Mouse (Mus musculus): ENCODE data around the gene Tfip11.

Tfip11 gene

DNA sequence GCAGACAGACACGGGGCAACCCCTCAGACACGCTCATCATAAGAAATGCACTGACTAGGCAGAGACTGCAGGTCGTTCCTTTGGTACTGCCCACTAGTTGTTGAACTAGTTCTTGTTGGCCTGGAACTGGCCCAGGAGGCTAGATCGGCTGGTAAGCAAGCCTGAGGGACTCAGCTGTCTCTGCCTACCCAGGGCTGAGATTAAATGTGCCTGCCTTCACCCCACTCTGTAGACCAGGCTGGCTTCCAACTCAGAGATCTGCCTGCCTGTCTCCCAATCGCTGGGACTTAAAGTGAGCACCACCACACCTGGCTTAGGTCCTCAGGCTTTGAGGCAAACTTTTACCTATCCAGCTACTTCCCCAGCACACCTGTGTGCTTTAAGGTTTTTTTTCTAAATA lies 5.8 kb upstream of the Tfip11 start:
- no peak for DNase-seq (ENCODE audit: low read depth in 1 of 2, low spot score in 2 of 2)

- no peak for DNase-seq (ENCODE audit: low read depth in 1 of 2, low spot score in 2 of 2)
Observed at GRCm38 (mm10) chr5:112320936-112321335, 5.2 kb upstream of the Tfip11 start.

DNA sequence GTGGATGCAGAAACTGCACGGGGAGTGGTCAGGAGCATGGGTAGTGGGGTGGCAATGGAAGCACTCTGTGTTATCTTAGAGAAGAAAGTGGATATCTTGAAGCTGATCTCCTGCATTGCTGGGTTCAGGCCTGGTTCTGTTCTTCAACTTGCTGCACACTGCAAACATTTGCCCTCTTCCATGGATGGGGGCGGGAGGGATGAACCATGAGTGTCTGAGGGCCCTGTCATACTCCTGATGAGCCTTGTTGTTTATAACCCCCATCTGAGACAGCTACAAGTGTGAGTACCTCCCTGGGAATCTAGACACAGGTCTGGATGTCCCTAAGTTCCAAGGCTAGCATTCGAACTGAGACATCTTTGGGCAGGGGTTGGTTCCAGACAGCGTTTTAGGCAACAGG lies 4.8 kb upstream of the Tfip11 start:
- no peak for DNase-seq (ENCODE audit: low read depth in 1 of 2, low spot score in 2 of 2)

DNA sequence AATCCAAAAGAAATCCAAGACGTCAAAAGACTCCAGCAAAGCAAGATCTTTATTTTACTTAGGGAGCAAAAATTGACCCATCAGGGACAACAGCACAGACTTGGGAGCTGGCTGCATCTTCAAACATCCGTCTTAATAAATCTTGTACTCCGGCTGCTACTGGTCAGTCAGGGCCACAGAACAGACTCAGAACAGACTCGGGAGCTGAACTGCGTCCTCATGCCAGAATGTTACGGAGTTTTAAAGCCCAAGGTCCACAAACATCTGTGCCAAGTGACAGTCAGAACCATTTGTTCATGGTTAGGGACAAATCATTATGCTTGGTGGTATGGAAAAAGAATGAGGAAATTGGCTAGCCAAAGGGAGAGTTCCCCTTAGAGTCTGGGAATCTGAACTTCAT lies 2.9 kb upstream of the Tfip11 start:
- no peak for DNase-seq (ENCODE audit: low read depth in 1 of 2, low spot score in 2 of 2)

DNA sequence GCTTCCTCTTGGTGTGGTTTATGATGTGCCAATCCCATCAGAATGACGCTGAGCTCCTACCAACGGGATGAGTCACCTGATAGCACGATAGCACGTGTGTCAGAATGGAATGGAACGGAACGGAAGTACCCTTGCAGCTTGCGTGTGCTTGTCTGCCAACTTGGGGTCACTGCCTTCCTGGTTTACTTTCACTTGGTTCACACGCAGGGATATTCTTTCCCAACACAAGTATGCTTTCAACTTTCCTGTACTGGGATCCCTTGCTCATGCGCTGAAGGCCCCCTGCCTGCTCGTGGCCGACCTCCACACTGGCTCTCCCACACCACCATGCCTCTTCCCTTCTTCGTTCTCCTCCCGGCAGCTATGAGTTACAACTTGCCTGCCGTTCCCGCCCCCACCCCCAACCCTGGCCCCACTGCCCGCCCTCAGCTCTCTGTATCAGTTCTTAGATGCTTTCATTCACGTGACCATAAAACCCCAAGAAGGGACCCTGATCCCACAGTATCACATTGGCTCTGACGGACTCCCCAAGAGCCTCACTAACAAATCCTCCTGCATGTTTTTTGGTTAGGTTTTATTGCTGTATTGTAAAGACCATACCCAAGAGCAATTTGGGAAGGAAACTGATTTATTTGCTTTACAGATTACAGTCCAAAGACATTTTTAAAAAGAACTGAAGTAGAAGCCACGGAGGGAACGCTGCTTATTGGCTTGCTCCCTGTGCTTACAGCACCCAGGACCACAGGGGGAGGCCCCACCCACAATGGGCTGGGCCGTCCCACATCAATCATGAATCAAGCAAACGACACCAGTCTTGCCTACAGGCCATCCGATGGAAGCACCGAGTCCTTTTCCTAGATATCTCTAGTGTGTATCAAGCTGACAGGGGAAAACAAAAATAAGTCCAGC lies 1.3 kb upstream of the Tfip11 start:
- peak; percentile 63 to 64 for DNase-seq (ENCODE audit: low read depth in 1 of 2, low spot score in 2 of 2)

GRCm38 (mm10) chr5:112326446-112327009 lies 370 bp downstream of the Tfip11 start:
- DNase-seq (ENCODE audit: low read depth in 1 of 2, low spot score in 2 of 2): no peak

DNA sequence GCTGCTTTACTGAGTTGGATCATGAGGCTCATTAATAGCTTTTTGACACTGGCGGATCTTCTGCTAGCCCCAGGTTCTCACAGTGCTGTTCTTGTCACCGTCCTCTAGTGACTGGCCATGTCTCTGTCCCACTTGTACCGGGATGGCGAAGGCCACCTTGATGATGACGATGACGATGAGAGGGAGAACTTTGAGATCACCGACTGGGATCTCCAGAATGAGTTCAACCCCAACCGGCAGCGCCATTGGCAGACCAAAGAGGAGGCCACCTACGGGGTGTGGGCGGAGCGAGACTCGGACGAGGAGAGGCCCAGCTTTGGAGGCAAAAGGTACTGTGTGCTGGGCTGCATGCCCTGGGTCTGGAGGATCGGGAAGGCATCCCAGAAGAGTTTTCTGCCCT lies 1.7 kb downstream of the Tfip11 start:
- no peak for DNase-seq (ENCODE audit: low read depth in 1 of 2, low spot score in 2 of 2)

DNA sequence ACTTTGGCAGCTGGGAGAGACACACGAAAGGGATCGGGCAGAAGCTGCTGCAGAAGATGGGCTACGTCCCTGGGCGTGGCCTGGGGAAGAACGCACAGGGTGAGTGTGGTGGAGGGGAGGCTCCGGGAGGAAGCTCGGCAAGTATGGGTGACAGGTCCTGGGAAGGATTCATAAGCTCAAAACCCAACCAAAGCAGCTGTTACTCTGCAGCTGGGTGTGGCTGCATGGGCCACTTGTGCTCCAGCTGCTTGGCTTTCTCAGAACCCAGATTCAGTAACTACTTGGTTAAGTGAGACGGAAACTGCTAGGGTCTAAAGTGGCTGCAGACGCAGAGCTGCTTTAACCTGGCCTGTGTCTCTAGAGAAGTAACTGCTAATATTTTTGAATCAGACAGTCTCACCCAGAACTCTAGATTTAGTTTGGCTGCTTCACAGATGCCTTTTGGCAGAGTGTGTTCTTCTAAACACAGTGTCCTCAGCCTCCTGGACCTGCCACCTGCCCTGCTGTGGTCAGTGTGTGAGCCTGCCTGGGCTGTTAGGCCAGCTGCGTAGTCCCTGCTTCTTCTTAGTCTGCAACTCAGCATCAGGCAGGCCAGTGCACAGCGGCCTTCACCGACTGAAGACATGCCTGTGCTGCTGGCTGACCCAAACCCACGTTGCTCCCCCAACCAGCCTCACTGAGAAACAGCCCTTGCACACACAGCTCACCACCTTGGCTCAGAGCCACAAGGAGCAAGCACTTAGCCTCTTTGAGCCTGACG lies 3.8 kb downstream of the Tfip11 start:
- no peak for DNase-seq (ENCODE audit: low read depth in 1 of 2, low spot score in 2 of 2)

DNA sequence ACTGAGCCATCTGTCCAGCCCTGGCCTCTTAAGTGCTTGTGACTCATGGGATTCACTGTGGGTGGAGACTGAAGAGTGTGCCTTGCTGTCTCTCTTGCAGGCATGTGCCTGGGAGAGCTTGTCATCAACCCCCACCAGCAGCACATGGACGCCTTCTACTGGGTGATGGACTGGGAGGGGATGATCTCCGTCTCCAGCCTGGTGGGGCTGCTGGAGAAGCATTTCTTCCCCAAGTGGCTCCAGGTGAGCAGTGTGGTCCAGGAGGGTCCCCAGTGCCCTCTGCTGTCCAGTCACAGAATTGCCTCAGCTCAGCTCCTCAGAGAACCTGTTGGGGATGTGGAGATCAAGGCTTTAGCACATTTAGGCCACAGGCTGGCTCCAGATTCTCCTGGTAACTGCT lies 9.3 kb downstream of the Tfip11 start:
- no peak for DNase-seq (ENCODE audit: low read depth in 1 of 2, low spot score in 2 of 2)

- DNase-seq (ENCODE audit: low read depth in 1 of 2, low spot score in 2 of 2): no peak
Observed at GRCm38 (mm10) chr5:112337004-112337403, 10.8 kb downstream of the Tfip11 start.

DNA sequence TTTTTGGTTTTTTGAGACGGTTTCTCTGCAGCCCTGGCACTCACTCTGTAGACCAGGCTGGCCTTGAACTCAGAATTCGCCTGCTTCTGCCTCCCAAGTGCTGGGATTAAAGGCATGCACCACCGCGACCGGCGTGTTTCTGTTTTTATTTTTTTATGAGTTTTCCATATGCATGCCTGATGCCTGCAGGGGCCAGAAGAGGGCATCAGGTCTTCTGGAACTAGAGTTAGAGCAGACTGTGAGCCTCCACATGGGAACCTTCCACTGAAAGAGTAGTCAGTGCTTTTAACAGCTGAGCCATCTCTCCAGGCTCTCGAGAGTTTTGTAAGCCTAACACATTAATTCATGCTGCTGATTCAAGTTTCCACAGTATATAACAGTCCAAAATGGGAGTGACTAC lies 13.1 kb downstream of the Tfip11 start:
- no peak for DNase-seq (ENCODE audit: low read depth in 1 of 2, low spot score in 2 of 2)

GRCm38 (mm10) chr5:112342463-112343204 lies 16.5 kb downstream of the Tfip11 start, which contains the start of the genes Srrd and Hps4:
Srrd (minus strand) TSS chr5:112343040.
Hps4 (plus strand) TSS chr5:112343083.
- DNase-seq (ENCODE audit: low read depth in 1 of 2, low spot score in 2 of 2): peak; percentile 64 to 91

DNA sequence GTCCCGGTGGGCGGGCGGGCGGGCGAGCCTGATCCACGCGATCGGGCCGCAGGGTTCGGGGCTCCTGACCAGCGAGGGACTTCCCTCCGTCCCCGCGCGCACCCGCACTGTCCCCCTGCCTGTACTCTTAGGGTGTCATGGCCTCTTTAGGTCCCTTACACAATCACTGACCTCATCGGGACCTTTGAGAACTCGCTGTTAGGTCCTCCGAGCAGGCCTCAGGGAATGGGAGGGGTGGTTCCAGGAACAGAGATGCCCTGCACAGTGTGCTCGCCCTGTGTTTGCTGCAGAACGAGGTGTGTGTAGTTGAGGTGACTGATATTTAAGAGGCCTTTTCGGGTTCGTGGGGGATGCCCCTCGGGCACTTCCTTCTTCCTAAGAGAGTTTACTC lies 17.0 kb downstream of the Tfip11 start:
- no peak for DNase-seq (ENCODE audit: low read depth in 1 of 2, low spot score in 2 of 2)

- DNase-seq (ENCODE audit: low read depth in 1 of 2, low spot score in 2 of 2): peak in 1 of 2 experiments; percentile 38
Observed at GRCm38 (mm10) chr5:112344092-112344960, 18.2 kb downstream of the Tfip11 start.

DNA sequence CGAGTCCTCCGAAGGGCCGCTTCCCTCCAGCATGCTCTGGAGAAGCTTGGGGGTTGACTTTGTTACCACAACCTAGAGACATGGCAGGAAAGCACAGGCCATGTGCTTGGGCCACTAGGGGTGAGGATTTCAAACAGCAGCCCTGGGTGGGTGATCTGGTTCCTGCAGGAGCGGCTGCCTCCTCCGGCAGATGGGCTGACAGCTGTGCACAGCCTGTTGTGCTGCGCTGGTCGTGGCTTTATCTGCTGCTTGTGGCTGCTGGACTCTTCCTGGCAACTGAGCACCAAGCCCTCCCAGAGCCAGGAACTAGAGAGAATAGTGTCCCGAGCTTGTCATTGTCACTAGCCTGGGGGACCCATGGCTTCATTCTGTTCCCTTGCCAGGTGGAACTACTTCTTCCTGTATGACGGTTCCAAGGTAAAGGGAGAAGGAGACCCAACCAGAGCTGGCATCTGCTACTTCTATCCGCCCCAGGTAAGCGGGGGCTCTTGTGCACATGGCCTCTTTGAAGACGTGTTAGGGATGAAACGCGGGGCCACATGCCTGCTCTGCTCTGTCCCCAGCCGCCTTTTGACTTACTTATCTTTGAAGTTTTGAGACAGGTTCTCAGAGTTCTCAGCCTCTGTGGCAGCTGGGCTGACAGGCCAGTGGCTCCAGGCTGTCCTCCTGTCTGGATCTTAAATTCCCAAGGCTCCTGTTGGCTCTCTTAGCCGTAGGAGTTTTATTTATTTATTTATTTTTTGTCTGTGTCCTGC lies 20.2 kb downstream of the Tfip11 start:
- no peak for DNase-seq (ENCODE audit: low read depth in 1 of 2, low spot score in 2 of 2)

- DNase-seq (ENCODE audit: low read depth in 1 of 2, low spot score in 2 of 2): no peak
Observed at GRCm38 (mm10) chr5:112349169-112349568, 23.0 kb downstream of the Tfip11 start.

DNA sequence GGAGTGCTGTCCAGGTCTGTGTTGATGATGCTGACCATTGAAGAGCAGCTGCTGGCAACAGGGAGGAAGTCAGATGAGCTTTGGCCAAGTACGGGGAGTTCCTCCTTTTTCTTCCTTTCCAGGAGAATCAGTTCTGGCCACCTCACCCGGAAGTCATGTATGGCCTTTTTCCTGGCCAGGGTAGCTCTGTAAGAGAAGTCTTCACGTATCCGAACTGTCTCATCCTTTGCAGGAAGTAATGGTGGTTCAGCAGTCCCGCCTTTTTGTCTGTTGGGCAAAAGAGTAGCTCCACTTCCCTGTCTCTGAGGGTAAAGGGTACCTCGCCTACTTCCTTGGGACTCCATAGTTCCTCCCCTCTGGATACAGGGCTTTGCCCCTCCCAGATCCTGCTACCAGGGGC lies 29.3 kb downstream of the Tfip11 start:
- no peak for DNase-seq (ENCODE audit: low read depth in 1 of 2, low spot score in 2 of 2)

DNA sequence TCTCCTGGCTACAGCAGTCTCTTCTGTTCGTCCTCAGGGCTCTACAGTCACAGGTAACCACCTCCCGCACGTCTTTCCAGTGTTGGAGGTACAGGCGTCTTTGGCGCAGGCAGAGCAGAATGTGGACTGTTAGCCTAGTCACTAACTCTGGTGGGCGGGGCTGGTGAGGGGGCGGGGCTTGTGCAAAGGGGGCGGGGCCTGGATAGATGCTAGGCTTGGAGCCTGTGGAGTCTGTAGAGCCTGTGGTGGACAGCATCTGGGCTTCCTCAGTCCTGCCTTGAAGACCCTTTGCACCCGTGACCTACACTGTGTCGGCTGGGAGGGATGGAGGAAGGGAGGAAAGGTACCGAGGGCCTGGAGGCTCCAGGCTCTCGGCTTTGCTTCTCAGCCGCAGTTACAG lies 29.8 kb downstream of the Tfip11 start, which contains the start of gene Gm6583:
Gene Gm6583, minus strand, starts transcription at position 124 of the 400 bp plus-strand sequence.
- DNase-seq (ENCODE audit: low read depth in 1 of 2, low spot score in 2 of 2): no peak

DNA sequence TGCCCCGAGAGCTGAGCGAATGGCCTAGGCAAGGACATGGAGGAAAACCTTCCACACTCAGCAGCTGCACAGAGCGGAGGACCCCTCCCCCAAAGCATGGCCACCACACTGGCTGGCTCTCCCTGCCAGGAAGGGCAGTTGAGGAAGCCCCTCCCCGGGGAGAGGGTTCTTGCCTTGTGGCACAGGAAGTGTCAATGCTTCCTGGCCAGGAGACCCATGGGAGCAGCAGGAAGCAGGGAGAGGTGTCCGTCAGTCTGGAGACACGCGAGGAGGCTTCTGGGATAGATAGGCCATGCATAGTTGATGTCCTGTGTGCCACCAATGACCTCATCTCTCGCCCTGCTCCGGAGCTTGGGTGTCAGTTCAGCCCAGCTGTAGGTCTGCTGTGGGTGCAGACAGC lies 30.2 kb downstream of the Tfip11 start:
- no peak for DNase-seq (ENCODE audit: low read depth in 1 of 2, low spot score in 2 of 2)
